Mouse (Mus musculus) embryonic fibroblast, embryonic 13.5 days (primary cell): ENCODE results near the gene Pou6f1.

ENCODE experiments used
- CTCF ChIP-seq: IDR thresholded peaks from 2 replicates; pipeline ENCODE4 v1.5.1; 2011; ENCODE audit warnings: mild to moderate bottlenecking, control low read depth, low read length, moderate library complexity, borderline replicate concordance; ENCODE audit not compliant: insufficient read depth
- POLR2A ChIP-seq: IDR thresholded peaks from 2 replicates; pipeline ENCODE4 v1.6.1; 2011; ENCODE audit warnings: low read depth, mild to moderate bottlenecking, control low read depth, low read length, moderate library complexity

- TF ChIP-seq CTCF (no peak), POLR2A (no peak)
These were observed 61.9 kb downstream of the Pou6f1 start for GRCm38 (mm10) chr15:100537913-100538312.
